Mouse (Mus musculus) testis, postnatal 10 days (tissue): ENCODE measurements around the gene Slc12a5.

Experiments
- DNase-seq: peaks from one replicate; pipeline ENCODE4 v3.0.0; 2021; ENCODE audit warnings: low spot score

Gene Slc12a5

DNA sequence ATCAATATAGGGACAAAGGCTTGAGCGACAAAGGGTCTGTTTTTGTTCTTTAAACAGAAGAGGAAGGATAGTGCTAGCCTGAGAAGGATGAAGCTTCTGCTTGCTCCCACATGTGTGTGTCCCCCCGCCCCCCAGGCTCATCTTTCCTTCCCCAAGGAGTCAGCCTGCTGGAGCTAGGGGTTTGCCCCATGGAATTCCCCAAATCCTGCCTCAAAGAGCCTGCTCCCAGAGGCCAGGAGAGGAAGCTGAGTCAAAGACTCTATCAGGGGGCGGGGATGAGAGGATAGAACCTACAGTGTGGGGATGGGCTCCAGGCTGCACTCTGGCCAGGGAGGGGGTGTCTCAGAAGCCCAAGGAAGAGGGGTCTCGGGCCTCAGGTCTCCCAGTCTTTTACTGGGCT lies 13.1 kb upstream of the Slc12a5 start:
- DNase-seq: no peak

GRCm38 (mm10) chr2:164947930-164948329 lies 12.7 kb upstream of the Slc12a5 start:
- no peak for DNase-seq

DNA sequence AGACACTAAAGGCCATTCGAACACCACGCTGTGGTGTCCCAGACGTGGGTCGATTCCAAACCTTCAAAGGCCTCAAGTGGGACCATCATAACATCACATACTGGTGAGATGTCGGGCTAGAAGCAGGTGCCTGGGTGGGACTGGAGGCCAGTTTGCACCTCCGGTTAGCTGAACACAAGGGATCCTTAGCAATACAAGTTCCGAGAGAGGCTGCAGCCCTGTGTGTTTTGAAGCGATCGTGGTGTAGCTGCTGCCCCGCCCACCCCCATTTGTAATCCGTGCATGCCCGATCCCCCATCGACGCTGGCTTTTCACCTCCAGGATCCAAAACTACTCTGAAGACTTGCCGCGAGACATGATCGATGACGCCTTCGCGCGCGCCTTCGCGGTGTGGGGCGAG lies 11.6 kb upstream of the Slc12a5 start:
- no peak for DNase-seq

DNA sequence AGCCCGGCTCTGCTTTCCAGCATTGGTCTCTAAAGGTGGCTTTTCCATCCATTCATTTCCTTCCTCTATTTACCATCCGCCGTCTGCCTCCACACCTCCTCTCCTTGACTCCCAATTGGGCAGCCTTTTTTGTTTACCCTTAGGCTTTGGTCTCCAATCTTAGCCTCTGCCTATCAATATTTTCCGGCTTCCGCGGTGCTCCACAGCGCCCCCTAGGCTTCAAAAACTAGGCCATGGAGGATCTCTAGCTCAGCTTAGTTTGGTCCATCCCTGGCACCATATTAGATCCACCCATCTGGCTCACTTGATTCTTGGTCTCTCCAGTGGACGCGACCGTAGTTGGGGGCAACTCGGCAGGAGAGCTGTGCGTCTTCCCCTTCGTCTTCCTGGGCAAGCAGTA lies 10.1 kb upstream of the Slc12a5 start:
- DNase-seq: no peak

DNA sequence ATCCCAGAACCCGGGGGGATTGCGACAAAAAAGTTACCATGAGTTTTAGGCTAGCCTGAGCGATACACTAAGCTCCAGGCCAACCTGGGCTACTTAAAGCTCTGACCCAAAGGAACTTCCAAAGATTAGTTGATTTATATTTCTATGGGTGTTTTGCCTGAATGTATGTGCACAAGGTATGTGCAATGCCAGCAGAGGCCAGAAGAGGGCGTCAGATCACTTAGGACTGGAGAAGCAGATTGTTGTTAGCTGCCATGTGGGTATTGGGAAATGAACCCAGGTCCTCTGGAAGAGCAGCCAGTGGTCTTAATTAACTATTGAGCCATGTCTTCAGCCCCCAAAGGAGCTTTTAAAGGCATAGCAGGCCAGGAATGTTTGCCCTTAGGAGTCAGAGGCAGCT lies 8.9 kb upstream of the Slc12a5 start:
- no peak for DNase-seq

- no peak for DNase-seq
Observed at GRCm38 (mm10) chr2:164952448-164952847, 8.2 kb upstream of the Slc12a5 start.

- peak; percentile 92 for DNase-seq
Observed at GRCm38 (mm10) chr2:164953224-164953623, 7.4 kb upstream of the Slc12a5 start.

GRCm38 (mm10) chr2:164955725-164956124 lies 4.9 kb upstream of the Slc12a5 start:
- DNase-seq: no peak

DNA sequence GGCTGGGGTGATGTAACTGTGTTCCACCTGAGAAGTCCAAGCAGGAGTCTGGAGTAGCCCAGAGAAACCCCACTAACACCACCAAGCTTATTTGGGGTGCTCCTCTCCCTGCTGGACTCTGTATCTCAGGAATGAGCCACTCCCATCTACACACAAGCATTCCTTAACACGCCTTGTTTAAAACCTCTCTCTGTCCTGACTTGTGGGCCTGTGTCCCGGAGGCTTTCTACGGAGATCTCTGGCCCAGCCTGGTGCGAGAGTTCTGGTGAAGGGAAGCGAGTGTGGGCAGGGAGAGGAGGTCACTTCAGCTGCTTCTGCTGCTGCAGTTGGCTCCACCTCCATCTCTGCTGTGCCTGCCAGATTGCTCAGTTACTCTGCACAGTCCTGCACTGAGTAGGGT lies 4.4 kb upstream of the Slc12a5 start:
- no peak for DNase-seq

DNA sequence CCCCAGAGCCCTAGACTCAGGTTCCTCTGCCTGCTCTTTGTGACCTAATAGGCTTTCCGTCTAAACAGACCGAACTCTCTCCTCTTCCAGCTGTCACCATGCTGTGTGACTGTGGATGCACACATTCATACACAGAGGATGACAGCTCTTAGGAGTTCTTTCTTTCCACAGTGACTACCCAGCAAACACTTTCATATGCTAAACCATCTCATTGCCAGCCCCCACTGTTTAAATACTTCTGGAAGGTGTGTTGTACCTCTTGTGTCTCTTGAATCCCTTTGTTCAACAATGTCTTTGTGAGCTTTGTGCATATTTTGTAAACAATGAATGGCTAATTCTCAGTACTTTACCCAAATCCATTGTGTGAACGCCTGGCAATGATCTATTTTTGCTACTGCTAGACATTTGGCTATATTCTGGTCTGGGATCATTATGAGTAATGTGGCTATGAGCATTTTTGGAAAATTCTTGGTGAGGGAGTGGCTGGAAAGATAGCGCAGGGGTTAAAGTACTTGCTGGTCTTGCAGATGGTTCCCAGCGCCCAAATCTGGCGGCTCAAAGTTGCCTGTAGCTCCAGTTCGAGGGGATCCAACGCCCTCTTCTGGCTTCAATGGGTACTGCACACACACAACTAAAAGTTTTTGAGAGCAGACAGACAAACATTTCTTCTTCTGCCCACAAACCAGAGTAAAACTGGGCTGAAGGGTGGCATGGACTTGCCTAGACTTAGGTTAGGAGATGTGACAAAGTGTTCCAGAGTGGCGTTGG lies 2.9 kb upstream of the Slc12a5 start:
- DNase-seq: no peak

DNA sequence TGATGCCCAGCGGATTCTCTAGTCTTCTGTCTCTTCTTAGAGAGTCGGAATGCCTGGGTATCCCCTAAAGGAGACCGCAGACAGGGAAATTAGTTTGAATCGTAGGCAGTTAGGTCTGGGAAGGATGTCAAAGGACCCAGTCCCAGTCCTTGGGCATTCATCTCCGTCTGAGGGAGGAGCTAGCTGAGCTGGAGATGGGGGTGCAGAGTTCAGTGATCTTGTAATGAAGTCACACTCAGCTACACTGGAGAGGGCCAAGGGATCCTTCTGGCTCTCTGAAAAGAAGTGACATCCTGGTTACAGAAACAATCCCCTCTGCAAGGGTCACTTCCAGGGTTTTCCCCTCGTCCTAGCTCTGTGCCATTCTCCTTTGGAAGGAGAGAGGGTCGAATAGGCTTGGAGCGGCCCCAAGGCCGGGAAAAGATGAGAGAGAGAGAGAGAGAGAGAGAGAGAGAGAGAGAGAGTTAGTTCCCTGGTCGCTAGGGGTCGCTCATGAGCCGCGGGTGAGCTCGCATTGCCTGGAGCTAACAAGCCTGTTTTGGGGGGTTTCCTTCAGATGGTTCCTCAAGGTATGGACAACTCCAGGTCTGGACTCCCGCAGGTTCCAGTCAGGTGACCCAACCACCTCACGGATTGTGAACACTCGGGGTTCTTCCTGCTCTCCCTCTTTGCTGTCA lies 1.0 kb downstream of the Slc12a5 start:
- DNase-seq: peak; percentile 83

DNA sequence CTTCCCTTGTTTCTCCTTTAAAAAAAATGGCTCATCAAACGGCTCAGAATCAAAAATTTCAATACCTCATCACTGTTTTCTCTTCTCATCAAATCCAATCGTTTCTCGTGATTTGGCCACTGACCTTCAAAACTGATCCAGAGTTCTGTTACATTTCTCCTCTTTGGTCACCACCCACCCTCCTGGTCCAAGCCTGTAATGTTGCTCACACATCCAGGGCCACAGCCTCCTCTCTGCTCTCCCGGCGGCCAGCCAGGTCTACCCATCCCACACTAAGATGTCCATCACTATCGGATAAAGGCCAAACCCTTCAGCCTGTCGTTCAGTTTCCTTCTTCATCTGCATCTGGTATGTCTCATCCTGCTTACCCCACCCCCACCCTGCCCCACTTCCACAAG lies 1.6 kb downstream of the Slc12a5 start:
- DNase-seq: no peak

GRCm38 (mm10) chr2:164964242-164964894 lies 3.8 kb downstream of the Slc12a5 start:
- DNase-seq: no peak

DNA sequence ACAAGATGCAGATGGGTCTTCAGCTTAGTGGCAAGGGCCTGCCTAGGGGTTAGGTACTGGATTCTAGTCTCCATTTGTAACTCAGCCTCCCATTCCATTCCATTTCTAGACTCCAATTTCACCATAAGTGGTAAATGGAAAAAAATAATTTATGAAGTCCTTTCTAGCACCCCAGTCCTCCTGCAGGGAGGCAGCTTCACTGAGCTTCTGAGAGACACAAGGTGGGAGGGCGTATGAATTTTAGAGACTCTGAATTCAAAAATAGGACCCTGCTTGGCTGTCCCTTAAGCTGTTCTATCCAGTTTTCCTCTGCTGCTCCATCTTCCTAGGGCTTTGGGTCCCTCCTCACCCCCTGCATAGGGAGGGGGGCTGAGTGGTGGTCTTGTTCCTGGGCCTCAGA lies 4.4 kb downstream of the Slc12a5 start:
- DNase-seq: no peak

DNA sequence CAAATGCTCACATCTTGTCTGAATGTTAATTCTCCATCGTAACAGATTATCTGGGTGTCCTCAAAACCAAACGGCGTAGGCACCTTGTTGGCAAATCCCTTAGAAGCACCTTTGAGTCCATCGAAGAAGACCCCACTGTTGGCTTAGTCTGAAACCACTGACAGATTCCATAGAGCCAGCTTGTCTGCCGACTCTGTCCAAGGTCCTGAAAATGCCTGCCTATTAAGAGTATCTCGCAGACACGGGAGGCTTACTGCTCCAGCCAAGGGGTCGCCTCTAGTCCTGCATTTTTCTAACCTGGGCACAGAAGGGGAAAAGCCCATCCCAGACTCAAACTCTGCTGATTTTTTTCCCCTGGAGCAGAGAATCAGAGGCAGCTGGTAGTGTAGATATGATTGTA lies 5.8 kb downstream of the Slc12a5 start:
- peak; percentile 67 for DNase-seq

- no peak for DNase-seq
Observed at GRCm38 (mm10) chr2:164967193-164967592, 6.6 kb downstream of the Slc12a5 start.

- no peak for DNase-seq
Observed at GRCm38 (mm10) chr2:164967761-164968440, 7.3 kb downstream of the Slc12a5 start.

DNA sequence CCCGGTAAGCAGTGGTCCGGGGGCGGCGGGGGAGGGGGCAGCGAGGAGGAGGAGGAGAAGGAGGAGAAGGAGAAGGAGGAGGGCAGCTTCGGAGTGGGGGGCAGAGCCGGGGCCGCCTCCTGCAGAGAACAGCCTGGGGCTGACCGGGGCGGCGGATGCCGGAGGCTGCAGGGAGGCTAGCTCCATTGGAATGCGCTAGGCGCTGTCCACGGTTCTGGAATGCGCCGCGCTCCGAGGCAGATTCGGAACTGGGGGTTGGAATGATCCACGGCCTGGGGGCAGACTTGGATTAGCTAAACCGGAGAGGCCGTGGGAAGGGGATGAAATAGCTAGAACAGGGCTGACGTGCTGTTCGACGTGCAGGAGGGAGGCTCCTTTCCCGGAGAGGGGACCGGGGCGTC lies 7.8 kb downstream of the Slc12a5 start:
- peak; percentile 88 for DNase-seq

DNA sequence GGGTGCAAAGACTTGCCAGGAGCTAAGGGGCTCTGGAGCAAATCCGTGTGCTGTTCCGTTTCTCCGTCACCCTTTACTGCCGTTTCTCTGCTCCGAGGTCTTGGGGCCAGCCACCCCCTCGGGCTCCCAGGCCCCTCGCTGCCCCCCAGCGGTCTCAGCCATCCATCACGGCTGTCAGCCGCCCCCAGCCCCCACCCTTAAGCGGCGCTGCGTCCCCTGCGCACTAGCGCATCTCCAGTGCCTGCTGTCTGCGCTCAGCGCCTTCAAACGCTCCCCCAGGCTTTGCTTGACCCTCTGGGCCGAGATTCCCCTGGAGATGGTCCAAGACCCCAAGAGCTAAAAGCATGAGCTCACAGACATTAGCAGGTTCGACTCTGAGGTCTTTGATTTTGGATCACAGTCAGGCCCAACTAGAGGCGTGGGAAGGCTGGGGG lies 8.8 kb downstream of the Slc12a5 start:
- DNase-seq: no peak

DNA sequence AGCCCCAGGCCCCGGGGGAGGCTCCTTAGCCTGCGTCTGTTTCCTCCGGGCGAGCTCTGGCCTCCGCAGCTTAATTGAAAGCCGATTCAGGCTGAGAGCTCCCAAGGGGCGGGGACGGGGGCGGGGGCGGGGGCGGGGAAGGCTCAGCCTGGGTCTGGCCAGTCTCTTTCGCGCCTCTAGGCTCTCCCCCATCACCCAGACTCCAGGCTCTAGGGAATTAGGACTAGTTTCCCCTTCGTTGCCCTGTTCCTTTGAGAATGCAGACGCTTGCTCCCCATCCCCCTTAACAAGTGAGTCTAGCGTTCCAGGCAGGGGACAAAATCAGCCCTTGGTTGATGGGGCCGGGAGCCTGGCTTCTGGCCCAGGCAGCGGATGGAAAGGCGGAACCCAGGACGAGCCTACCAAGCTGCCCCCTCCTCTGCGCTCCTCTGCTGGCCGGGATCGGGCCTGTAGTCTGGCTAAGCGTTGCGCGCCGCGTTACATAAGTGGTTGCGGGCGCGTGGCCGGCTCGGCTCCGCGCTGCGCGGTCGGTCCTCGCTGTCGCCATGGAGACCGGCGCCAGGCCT lies 10.1 kb downstream of the Slc12a5 start:
- DNase-seq: no peak

- no peak for DNase-seq
Observed at GRCm38 (mm10) chr2:164972646-164973045, 12.0 kb downstream of the Slc12a5 start.

- no peak for DNase-seq
Observed at GRCm38 (mm10) chr2:164975611-164976010, 15.0 kb downstream of the Slc12a5 start.
